Mouse (Mus musculus) forebrain, postnatal 0 days (tissue): Measurements from ENCODE around the gene Trim25. TPM values are rescaled to one million over a fixed set of nuclear protein-coding genes. Genes with fewer than 3 reads are reported as not detected.

Source experiments
- ATAC-seq: fragments of 200-750 bp; cut with Nextera tagmentation; 2 replicates; pipeline ENCODE4 v1.8.0; 2017; ENCODE audit warnings: mild to moderate bottlenecking, moderate library complexity
- DNase-seq: peaks from one replicate; pipeline ENCODE4 v3.0.0-alpha.2; 2015
- H3K27ac ChIP-seq: fragments of 300-500 bp; sonication (generic); 2 replicates; pipeline ENCODE4 v1.5.1; 2014; ENCODE audit warnings: low read depth, mild to moderate bottlenecking, antibody characterized with exemption, low read length, moderate library complexity, mixed read lengths
- H3K27me3 ChIP-seq: fragments of 300-500 bp; sonication (generic); 2 replicates; pipeline ENCODE4 v1.6.1; 2014; ENCODE audit warnings: mild to moderate bottlenecking, low read length, mixed read lengths; ENCODE audit not compliant: insufficient read depth
- H3K36me3 ChIP-seq: fragments of 300-500 bp; sonication (generic); 2 replicates; pipeline ENCODE4 v1.6.1; 2014; ENCODE audit warnings: mild to moderate bottlenecking, moderate library complexity; ENCODE audit not compliant: insufficient read depth
- H3K4me1 ChIP-seq: fragments of 300-500 bp; sonication (generic); 2 replicates; pipeline ENCODE4 v1.6.1; 2014; ENCODE audit warnings: antibody characterized with exemption; ENCODE audit not compliant: insufficient read depth
- H3K4me2 ChIP-seq: fragments of 300-500 bp; sonication (generic); 2 replicates; pipeline ENCODE4 v1.6.1; 2014; ENCODE audit warnings: low read depth, mild to moderate bottlenecking, moderate library complexity
- H3K4me3 ChIP-seq: fragments of 300-500 bp; sonication (generic); 2 replicates; pipeline ENCODE4 v1.5.1; 2014; ENCODE audit warnings: low read depth, low read length, mixed read lengths
- H3K9ac ChIP-seq: fragments of 300-500 bp; sonication (generic); 2 replicates; pipeline ENCODE4 v1.6.1; 2014; ENCODE audit warnings: mild to moderate bottlenecking
- H3K9me3 ChIP-seq: fragments of 300-500 bp; sonication (generic); 2 replicates; pipeline ENCODE4 v1.6.1; 2016; ENCODE audit warnings: low read length
- CTCF ChIP-seq: sonication (generic); IDR thresholded peaks from 2 replicates; pipeline ENCODE4 v1.5.1; 2016; ENCODE audit warnings: antibody characterized with exemption, control low read depth, low read depth
- WGBS: fragments of 180-500 bp; shearing (Covaris S2); extraction: QIAGEN DNeasy Blood & Tissue Kit; methylation state at CpG from one replicate; pipeline ENCODE4 v1.1.7; 2014; 5-methylcytosine and 5-hydroxymethylcytosine counted together
- polyA plus RNA-seq: library from polyadenylated mRNA; unstranded; fragments of >200 nt; fragmentation: Nextera tagmentation; extraction: Ambion mirVana; gene quantifications from 2 replicates; pipeline ENCODE4 v1.2.1, GENCODE M21; 2015
- total RNA-seq: library from RNA; depleted of rRNA; stranded (reverse); fragments of >200 nt; gene quantifications from 2 replicates; pipeline ENCODE4 v1.2.3, GENCODE M21; 2014

Trim25 gene
- total and polyA plus RNA-seq, 2 experiments from 2014 or later, result 4.6 to 4.9 TPM

DNA sequence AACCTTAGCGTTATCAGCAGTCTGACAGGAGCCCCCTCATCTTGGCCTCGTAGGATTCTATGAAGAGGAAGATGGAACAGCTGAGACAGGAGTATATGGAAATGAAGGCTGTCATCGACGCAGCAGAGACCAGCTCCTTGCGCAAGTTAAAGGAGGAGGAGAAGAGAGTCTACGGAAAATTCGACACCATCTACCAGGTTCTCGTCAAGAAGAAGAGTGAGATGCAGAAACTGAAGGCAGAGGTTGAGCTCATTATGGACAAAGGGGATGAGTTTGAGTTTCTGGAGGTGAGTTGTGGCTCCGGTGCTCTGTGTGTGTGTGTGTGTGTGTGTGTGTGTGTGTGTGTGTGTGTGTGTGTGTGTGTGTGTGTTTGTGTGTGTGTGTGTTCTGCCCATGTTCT lies 9.9 kb downstream of the Trim25 start:
- H3K36me3 ChIP-seq, result no peaks in the 10 kb centered on the region
- ATAC-seq, result no peak
- 88% methylated on average over 9 of the region's 9 CpGs for WGBS
- no peak overlapping the region for H3K9ac ChIP-seq
- H3K9me3 ChIP-seq, result no peaks in the 10 kb centered on the region
- H3K27me3 ChIP-seq, result no peaks in the 10 kb centered on the region
- H3K27ac ChIP-seq, result no peak overlapping the region
- H3K4me2 ChIP-seq, result no peak overlapping the region
- no peaks in the 10 kb centered on the region for H3K4me1 ChIP-seq
- DNase-seq, result no peak
- TF ChIP-seq CTCF, result no peak
- no peak overlapping the region for H3K4me3 ChIP-seq

DNA sequence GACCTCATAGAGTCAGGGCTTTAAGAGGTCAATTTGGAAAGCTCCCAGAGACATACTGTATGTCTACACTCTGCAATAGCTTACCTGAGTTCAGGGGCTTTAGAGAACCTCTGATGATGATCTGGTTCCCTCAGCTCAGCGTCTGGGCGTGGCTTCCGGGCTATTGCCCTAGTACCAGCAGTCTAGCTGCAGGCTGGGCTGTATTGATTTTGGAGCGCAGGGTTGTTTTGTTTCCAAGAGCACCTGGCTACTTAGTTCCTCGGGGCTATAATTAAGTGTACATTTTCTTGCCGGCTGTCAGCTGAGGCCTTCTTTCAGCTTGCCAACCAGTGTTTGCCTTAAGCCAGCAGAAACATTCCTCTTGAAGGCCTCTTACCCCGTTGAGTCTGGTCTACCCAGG lies 10.3 kb downstream of the Trim25 start:
- Histone ChIP-seq H3K9me3 (no peaks in the 10 kb centered on the region), H3K4me3 (no peak overlapping the region), H3K9ac (no peak overlapping the region), H3K36me3 (no peaks in the 10 kb centered on the region), H3K4me2 (no peak overlapping the region), H3K27me3 (no peaks in the 10 kb centered on the region), H3K4me1 (no peaks in the 10 kb centered on the region), H3K27ac (no peak overlapping the region)
- TF ChIP-seq CTCF, result no peak
- no peak for DNase-seq
- ATAC-seq, result no peak
- 76% methylated on average over 7 of the region's 7 CpGs for WGBS

DNA sequence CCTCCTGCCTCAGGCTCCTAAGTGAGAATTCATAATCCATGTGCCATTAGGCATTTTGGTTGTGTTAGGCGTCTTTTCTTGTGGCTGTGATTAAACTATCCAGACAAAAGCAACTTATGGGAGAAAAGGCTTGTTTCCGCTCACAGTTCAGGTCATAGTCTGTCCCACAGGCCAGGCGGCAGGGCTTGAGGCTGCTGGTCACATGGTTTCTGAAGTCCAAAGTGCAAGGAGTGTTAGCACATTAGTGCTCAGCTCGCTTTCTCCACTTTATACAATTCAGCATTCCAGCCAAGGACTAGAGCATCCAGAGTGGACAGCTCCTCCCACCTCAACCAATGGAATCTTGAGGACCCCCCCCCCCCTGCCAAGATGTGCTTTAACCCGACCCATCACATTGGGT lies 13.1 kb downstream of the Trim25 start:
- ATAC-seq (no peak), DNase-seq (no peak)
- no peak overlapping the region for H3K9ac ChIP-seq
- no peak overlapping the region for H3K4me3 ChIP-seq
- H3K27ac ChIP-seq, result no peak overlapping the region
- no peaks in the 10 kb centered on the region for H3K36me3 ChIP-seq
- no peak overlapping the region for H3K4me2 ChIP-seq
- no peak for TF ChIP-seq CTCF
- WGBS, result 86% methylated on average over 5 of the region's 5 CpGs
- no peaks in the 10 kb centered on the region for H3K4me1 ChIP-seq
- no peaks in the 10 kb centered on the region for H3K27me3 ChIP-seq
- no peaks in the 10 kb centered on the region for H3K9me3 ChIP-seq

DNA sequence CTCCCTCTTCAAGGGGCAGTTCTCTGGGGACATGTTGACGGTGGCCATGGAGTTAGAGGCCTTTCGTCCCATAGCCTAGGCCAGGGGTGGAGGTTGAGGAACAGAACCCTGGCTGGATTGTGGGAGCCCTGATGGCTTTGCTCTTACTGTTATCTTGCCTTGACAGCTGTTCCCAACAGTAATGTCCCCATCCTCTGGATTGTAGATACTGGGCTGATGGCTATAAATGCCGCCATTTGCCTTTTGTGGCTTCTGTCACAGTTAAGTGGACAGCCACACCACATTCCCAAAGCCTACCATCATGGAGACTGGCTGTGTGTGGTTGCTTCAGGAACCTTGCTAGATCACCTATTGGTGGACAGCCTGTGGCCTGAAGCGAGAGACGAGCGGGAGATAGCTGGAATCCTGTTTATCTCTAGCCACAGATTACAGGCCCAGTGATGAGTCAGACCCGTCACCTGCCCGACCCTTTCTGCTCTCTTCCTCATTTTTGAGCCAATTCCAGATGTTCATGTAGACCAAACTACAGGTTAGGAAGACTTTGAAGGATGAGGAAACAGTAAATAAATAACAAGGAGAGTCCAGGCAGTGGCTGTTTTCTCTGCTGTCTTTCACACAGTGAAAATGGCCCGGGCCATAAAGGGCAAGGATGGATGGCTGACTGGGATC lies 18.5 kb downstream of the Trim25 start:
- ATAC-seq (no peak), DNase-seq (no peak)
- H3K4me1 ChIP-seq, result no peaks in the 10 kb centered on the region
- H3K27ac ChIP-seq, result no peak overlapping the region
- WGBS, result 94% methylated on average over 9 of the region's 9 CpGs
- H3K9ac ChIP-seq, result no peak overlapping the region
- no peak for TF ChIP-seq CTCF
- H3K9me3 ChIP-seq, result no peaks in the 10 kb centered on the region
- no peaks in the 10 kb centered on the region for H3K27me3 ChIP-seq
- H3K36me3 ChIP-seq, result no peaks in the 10 kb centered on the region
- H3K4me2 ChIP-seq, result no peak overlapping the region
- no peak overlapping the region for H3K4me3 ChIP-seq

DNA sequence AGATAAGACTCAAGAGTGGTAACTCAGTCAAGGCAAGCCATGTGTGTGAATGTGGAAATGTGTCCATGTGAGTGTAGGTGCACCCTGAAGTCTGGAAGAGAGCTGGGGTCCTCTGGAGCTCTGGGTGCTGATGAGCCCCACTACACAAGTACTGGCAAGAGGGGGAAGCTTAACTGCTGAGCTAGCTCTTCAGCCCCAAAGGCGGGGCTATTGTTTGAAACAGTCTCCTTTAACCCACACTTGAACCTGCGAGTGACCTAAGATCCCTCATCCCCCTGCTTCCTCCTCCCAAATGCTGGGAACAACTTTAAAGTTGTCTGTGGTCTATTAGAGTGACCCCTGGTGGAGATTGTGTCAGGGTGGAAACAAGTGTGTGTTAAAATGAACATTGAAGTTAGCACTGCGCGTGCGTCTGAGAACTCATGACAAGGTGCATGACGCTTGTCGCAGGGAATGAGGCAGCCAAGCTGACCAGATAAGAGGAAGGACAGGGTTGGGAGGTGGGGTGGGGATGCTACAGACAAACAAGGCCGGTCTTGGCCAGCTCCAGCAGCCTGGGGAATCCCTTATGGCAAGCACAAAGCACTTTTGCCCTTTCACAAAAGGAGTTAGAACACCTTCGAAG lies 21.6 kb downstream of the Trim25 start:
- no peak for ATAC-seq
- Histone ChIP-seq H3K4me3 (no peak overlapping the region), H3K4me1 (no peaks in the 10 kb centered on the region), H3K9me3 (no peaks in the 10 kb centered on the region), H3K36me3 (no peaks in the 10 kb centered on the region), H3K27ac (no peak overlapping the region), H3K27me3 (no peaks in the 10 kb centered on the region), H3K9ac (no peak overlapping the region), H3K4me2 (no peak overlapping the region)
- DNase-seq, result no peak
- TF ChIP-seq CTCF, result peak; percentile 29; the same call in 1 of the 2 replicates
- 72% methylated on average over 9 of the region's 9 CpGs for WGBS

DNA sequence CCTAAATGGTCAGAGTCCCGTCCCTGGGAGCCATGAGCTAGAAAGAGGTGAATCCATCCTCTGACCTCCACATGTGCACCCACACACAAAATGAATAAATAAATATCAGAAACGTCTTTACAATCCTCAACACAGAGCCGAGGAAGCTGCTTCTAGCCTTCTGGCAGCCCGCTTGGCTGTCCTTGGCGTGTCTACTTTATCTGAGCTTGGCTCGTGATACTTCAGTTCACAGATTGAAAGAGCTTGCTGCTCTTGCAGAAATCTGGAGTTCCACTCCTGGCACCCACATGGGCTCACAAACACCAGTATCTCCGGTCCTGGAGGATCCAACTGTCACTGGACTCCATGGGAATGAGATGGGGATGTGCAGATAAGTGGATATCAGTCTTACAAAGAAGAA lies 22.5 kb downstream of the Trim25 start:
- 70% methylated on average over 7 of the region's 7 CpGs for WGBS
- no peaks in the 10 kb centered on the region for H3K36me3 ChIP-seq
- H3K27ac ChIP-seq, result no peak overlapping the region
- DNase-seq, result peak; percentile 14
- ATAC-seq, result no peak
- no peak overlapping the region for H3K9ac ChIP-seq
- no peaks in the 10 kb centered on the region for H3K27me3 ChIP-seq
- H3K4me1 ChIP-seq, result no peaks in the 10 kb centered on the region
- no peak overlapping the region for H3K4me2 ChIP-seq
- no peak overlapping the region for H3K4me3 ChIP-seq
- TF ChIP-seq CTCF, result no peak
- no peaks in the 10 kb centered on the region for H3K9me3 ChIP-seq

DNA sequence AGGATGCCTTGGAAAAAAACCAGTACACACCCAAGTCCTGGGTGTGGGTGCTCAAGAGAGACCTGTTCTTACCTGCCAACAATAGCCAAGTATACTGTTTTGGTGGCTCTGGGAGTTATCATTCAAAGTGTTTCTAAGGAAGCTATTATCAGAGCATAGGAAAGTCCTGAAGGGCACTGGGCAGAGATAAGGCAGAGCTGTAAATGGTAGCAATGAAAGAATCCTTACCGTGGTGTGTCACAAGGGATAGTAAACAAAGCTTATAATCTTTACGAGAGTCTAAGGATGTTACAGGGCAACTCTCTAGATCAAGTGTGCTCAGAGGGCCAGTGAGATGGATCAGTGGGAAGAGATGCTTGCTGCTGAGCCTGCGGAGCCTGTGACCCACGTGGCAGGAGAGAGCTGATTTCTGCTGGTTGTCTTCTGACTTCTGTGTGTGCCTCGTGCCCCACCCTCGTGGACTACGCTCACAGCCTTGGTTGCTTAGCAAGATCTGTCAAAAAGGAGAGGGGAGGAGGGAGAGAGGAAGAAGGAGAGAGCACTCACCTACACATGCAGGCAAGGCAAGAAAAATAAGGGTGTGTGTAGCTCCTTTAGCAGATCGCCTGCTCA lies 23.1 kb downstream of the Trim25 start:
- H3K27ac ChIP-seq, result no peak overlapping the region
- WGBS, result 72% methylated on average over 8 of the region's 8 CpGs
- no peaks in the 10 kb centered on the region for H3K9me3 ChIP-seq
- no peaks in the 10 kb centered on the region for H3K27me3 ChIP-seq
- H3K4me3 ChIP-seq, result no peak overlapping the region
- DNase-seq, result no peak
- H3K9ac ChIP-seq, result no peak overlapping the region
- H3K4me1 ChIP-seq, result no peaks in the 10 kb centered on the region
- no peak overlapping the region for H3K4me2 ChIP-seq
- ATAC-seq, result peak; percentile 25; the same call in 1 of the 2 replicates
- TF ChIP-seq CTCF, result no peak
- H3K36me3 ChIP-seq, result no peaks in the 10 kb centered on the region
